Mouse (Mus musculus): ENCODE data around the gene Spaca7. TPM values are rescaled to one million over a fixed set of nuclear protein-coding genes. Genes with fewer than 3 reads are reported as not detected.

The Spaca7 gene
- not detected in 2 replicates for polyA plus RNA-seq (2012)

DNA sequence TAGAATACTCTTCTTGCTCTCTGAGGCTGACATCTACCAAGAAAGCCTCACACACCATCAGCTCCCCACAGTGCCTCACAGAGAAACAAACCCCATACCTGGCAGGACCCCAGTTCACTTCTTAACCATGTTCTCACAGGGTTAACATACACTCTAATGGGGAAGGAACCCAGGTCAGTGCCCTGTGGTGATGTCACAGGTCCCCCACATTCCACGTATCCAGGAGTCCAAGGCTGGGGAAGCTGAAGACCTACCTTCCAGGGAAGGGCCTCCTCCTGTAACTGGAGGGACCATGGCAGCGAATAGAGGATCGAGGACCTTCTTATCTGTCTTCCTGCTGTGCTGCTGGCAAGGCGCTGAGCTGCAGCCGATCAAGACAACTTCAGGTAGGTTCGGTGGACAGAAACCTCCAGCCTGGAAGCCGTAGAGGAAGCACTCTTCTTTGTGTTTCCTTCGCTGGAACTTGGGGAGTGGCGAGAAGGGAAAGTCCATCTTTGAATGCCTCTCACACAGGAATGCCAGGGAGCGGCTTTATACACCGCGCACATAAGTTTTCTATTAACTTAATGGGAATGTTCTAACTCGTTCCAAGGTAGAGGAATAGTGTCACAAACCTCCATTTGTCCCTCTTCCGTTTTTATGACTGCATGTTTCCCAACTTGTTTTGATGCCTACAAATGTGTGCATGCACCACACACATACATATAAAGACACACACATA lies at the start of gene Spaca7:
Spaca7 (plus strand) TSS at position 216 of the 721 bp plus-strand sequence.

Other genes with a start within 250 kb of the Spaca7 start
- 0.03 TPM in 1 of 2 replicates, not detected in the other for gene Sox1, start 177.7 kb upstream of the Spaca7 start, polyA plus RNA-seq (2012)
- gene Tubgcp3, start 99.2 kb downstream of the Spaca7 start, polyA plus RNA-seq (2012): 25.6 and 27.0 TPM in 2 replicates
- 11.9 and 16.2 TPM in 2 replicates for gene Atp11a, start 184.0 kb downstream of the Spaca7 start, polyA plus RNA-seq (2012)

All from megakaryocyte-erythroid progenitor cell, adult 5 weeks (primary cell).